Mouse (Mus musculus) C2C12 (cell line): ENCODE results near the gene Syt1. TPM values are rescaled to one million over a fixed set of nuclear protein-coding genes. Genes with fewer than 3 reads are reported as not detected.

Experiments
- H3K27me3 ChIP-seq: one replicate; pipeline ENCODE4 v1.6.1; 2011; ENCODE audit not compliant: control insufficient read depth, insufficient read depth, insufficient read length
- H3K36me3 ChIP-seq: one replicate; pipeline ENCODE4 v1.6.1; 2011; ENCODE audit not compliant: control insufficient read depth, insufficient read depth
- H3K4me3 ChIP-seq: one replicate; pipeline ENCODE4 v1.5.1; 2011; ENCODE audit warnings: mild to moderate bottlenecking, control low read depth; ENCODE audit not compliant: poor library complexity, insufficient read depth, severe bottlenecking
- H3K79me2 ChIP-seq: one replicate; pipeline ENCODE4 v1.6.1; 2011; ENCODE audit not compliant: control insufficient read depth, insufficient read depth
- H3K79me3 ChIP-seq: one replicate; pipeline ENCODE4 v1.6.1; 2011; ENCODE audit warnings: low read depth, control low read depth
- H3ac ChIP-seq: one replicate; pipeline ENCODE3; 2011; ENCODE audit warnings: low read depth; ENCODE audit not compliant: control insufficient read depth, insufficient read length
- CEBPB ChIP-seq: IDR thresholded peaks from one replicate; pipeline ENCODE4 v1.6.1; 2011; ENCODE audit warnings: low read depth, mild to moderate bottlenecking, control low read depth, moderate library complexity
- CTCF ChIP-seq: IDR thresholded peaks from one replicate; pipeline ENCODE4 v1.5.1; 2011; ENCODE audit not compliant: control insufficient read depth, insufficient read depth, insufficient read length
- FOSL1 ChIP-seq: IDR thresholded peaks from one replicate; pipeline ENCODE4 v1.8.0; 2011; ENCODE audit warnings: mild to moderate bottlenecking, low read length; ENCODE audit not compliant: poor library complexity, insufficient read depth, severe bottlenecking
- MAX ChIP-seq: IDR thresholded peaks from one replicate; pipeline ENCODE4 v1.6.1; 2011; ENCODE audit warnings: mild to moderate bottlenecking, control low read depth
- MYOD1 ChIP-seq: IDR thresholded peaks from one replicate; pipeline ENCODE4 v1.6.1; 2011; ENCODE audit warnings: low read depth; ENCODE audit not compliant: control insufficient read depth, insufficient read length
- MYOG ChIP-seq: IDR thresholded peaks from one replicate; pipeline ENCODE4 v1.6.1; 2011; ENCODE audit not compliant: control insufficient read depth, insufficient read length; ENCODE audit errors: extremely low read depth
- USF1 ChIP-seq: IDR thresholded peaks from one replicate; pipeline ENCODE4 v1.6.1; 2011; ENCODE audit warnings: low read depth, mild to moderate bottlenecking, control low read depth, moderate library complexity
- polyA plus RNA-seq: library from polyadenylated mRNA; unstranded; fragments of >200 nt; fragmentation: generic; extraction: Trizol; gene quantifications from one replicate; pipeline ENCODE4 v1.2.1, GENCODE M21; 2012; ENCODE audit warnings: missing spikeins

Syt1 gene
- polyA plus RNA-seq, 1 experiment = 0.09 TPM

DNA sequence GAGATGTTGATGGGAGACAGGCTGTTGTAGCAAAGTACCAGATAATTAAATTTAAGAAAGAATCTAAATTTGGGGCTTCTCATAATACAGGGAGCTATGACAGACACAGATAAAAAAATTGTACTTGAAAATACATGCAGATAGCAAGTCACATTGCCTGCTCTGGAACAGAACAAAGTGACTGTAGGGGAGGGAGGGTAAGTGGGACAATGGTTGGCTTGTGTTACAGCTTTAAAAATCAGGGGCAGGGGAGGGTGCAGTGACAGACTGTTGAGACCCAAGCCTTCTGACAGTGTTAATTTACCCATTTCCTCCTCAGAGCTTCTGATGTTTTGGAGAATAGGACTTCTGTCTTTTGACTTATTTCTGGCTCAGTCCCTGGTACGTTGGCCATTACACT is 126.3 kb downstream of the Syt1 start:
- Histone ChIP-seq H3K36me3 (no peaks in the 10 kb centered on the region), H3K79me2 (no peaks in the 10 kb centered on the region), H3K27me3 (no peaks in the 10 kb centered on the region), H3ac (no peak overlapping the region), H3K4me3 (no peak overlapping the region), H3K79me3 (no peaks in the 10 kb centered on the region)
- no peak for TF ChIP-seq MAX
- no peak for TF ChIP-seq USF1
- TF ChIP-seq CEBPB = no peak

GRCm38 (mm10) chr10:108880372-108880771 is 130.4 kb downstream of the Syt1 start:
- H3K27me3 ChIP-seq = no peaks in the 10 kb centered on the region
- no peak for TF ChIP-seq USF1
- no peak for TF ChIP-seq MYOG
- TF ChIP-seq FOSL1 = no peak
- no peak for TF ChIP-seq MAX
- TF ChIP-seq CTCF = no peak
- TF ChIP-seq CEBPB = no peak
- no peak for TF ChIP-seq MYOD1

GRCm38 (mm10) chr10:108875730-108876129 is 135.1 kb downstream of the Syt1 start:
- no peaks in the 10 kb centered on the region for H3K79me3 ChIP-seq
- TF ChIP-seq MYOD1 (no peak), MAX (no peak), FOSL1 (no peak), MYOG (no peak), CTCF (no peak), CEBPB (no peak), USF1 (no peak)
- H3K4me3 ChIP-seq = no peak overlapping the region
- H3K79me2 ChIP-seq = no peaks in the 10 kb centered on the region
- no peaks in the 10 kb centered on the region for H3K36me3 ChIP-seq
- H3ac ChIP-seq = no peak overlapping the region
- no peaks in the 10 kb centered on the region for H3K27me3 ChIP-seq

More at GRCm38 (mm10) chr10:108880372-108880771, 130.4 kb downstream of the Syt1 start:
- Histone ChIP-seq H3K4me3 (no peak overlapping the region), H3K36me3 (no peaks in the 10 kb centered on the region), H3ac (no peak overlapping the region), H3K79me3 (no peaks in the 10 kb centered on the region), H3K79me2 (no peaks in the 10 kb centered on the region)

- H3K79me2 ChIP-seq = no peaks in the 10 kb centered on the region
Measured at GRCm38 (mm10) chr10:108874687-108875086, 136.1 kb downstream of the Syt1 start.

GRCm38 (mm10) chr10:108872359-108872758 is 138.4 kb downstream of the Syt1 start:
- H3K79me2 ChIP-seq = no peaks in the 10 kb centered on the region

More at GRCm38 (mm10) chr10:108874687-108875086, 136.1 kb downstream of the Syt1 start:
- Histone ChIP-seq H3ac (no peak overlapping the region), H3K4me3 (no peak overlapping the region), H3K79me3 (no peaks in the 10 kb centered on the region), H3K27me3 (no peaks in the 10 kb centered on the region), H3K36me3 (no peaks in the 10 kb centered on the region)
- no peak for TF ChIP-seq MYOD1
- no peak for TF ChIP-seq MYOG
- no peak for TF ChIP-seq CTCF
- TF ChIP-seq MAX = no peak
- no peak for TF ChIP-seq CEBPB
- no peak for TF ChIP-seq FOSL1
- no peak for TF ChIP-seq USF1

DNA sequence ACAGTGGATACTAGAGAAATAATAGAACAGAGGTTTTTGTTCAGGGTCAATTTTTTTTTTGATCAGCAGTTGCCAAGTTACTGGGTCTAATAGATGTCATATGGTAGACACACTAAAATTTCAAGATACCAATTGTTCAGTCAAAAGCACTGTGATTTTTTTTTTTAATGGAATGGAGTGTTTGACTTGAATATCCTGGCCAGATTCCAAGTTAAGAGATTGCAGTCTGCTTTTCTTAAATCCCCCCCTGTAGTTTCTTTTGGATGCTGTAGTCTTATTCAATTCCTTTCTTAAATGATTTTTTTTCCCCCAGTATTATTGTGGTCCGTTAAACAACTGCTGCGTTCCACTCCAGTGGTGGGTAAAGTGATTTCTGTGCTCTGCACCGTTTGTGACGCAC is 140.2 kb downstream of the Syt1 start:
- Histone ChIP-seq H3K27me3 (no peaks in the 10 kb centered on the region), H3K4me3 (no peak overlapping the region), H3K36me3 (no peaks in the 10 kb centered on the region), H3ac (no peak overlapping the region), H3K79me2 (no peaks in the 10 kb centered on the region), H3K79me3 (no peaks in the 10 kb centered on the region)
- TF ChIP-seq CTCF (no peak), CEBPB (no peak), MYOG (no peak), USF1 (no peak), FOSL1 (no peak), MAX (no peak), MYOD1 (no peak)

More at GRCm38 (mm10) chr10:108872359-108872758, 138.4 kb downstream of the Syt1 start:
- Histone ChIP-seq H3ac (no peak overlapping the region), H3K4me3 (no peak overlapping the region), H3K79me3 (no peaks in the 10 kb centered on the region), H3K36me3 (no peaks in the 10 kb centered on the region), H3K27me3 (no peaks in the 10 kb centered on the region)
- no peak for TF ChIP-seq MYOD1
- TF ChIP-seq MYOG = no peak
- TF ChIP-seq MAX = no peak
- no peak for TF ChIP-seq USF1
- TF ChIP-seq FOSL1 = no peak
- TF ChIP-seq CTCF = no peak
